In the genomic region with DNA sequence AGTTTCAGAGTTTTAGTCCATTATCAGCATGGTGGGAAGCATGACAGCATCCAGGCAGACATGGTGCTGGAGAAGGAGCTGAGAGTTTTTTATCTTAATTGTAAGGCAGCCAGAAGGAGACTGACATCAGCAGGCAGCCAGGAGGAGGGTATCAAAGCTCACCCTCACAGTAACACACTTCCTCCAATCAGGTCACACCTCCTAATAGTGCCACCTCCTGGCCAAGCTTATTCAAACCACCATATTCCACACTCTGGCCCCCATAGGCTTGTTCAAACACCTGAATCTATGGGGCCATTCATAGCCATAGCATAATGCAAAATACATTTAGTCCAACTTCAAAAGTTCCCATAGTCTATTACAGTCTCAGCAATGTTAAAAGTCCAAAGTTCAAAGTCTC, we compare ENCODE assay signal across 13 mouse cellular contexts.
DNase-seq lines count a peak whose midpoint lies in the region.
"Had no signal": no experiment of that assay in that cellular context is flagged by ENCODE, and none has a peak within 500 bp of the region (broad histone marks: within the 10 kb centered on the region; RNA-seq: fewer than 3 reads in every experiment).

No protein-coding gene starts in this region.

- DNase-seq in embryo, embryonic 11 days, result peak; percentile 3
- no peak for DNase-seq in embryo, embryonic 10.5 days (ENCODE audit: low spot score)
- peak; percentile 7 for DNase-seq in kidney, adult 9 months
- no peak for DNase-seq in kidney, adult 18-20 months
- peak; percentile 19 for DNase-seq in ZHBTc4 (ENCODE audit: low read depth, low spot score)
- DNase-seq in lung, postnatal 25 days (ENCODE audit: low spot score), result peak; percentile 31
- DNase-seq in frontal cortex, postnatal 36 days (ENCODE audit: low spot score in 2 of 2), result no peak
- DNase-seq in right cerebral cortex, postnatal 36 days (ENCODE audit: low spot score in 2 of 2), result no peak
- DNase-seq: adrenal gland, postnatal 10 days; cerebellum, adult 2 months; liver; spleen, adult 18-20 months; thymus, postnatal 25 days had no signal

Comparison
In these comparisons a context has a peak if more than half of its experiments do, and no peak if none do; other contexts are left out.
1. DNase-seq: peak in embryo, embryonic 11 days (single experiment), kidney, adult 9 months (single experiment), ZHBTc4 (single experiment) and lung, postnatal 25 days (single experiment); none in embryo, embryonic 10.5 days (single experiment), kidney, adult 18-20 months (single experiment), frontal cortex, postnatal 36 days (0 of 2) and right cerebral cortex, postnatal 36 days (0 of 2).